Mouse (Mus musculus): ENCODE results near the gene Gal3st2b. TPM values are rescaled to one million over a fixed set of nuclear protein-coding genes. Genes with fewer than 3 reads are reported as not detected.
"Not testable (repeated sequence)": the region's sequence is repeated elsewhere in the genome, so short reads cannot be mapped to it uniquely, and the experiment has no call there.

Gal3st2b gene
- polyA plus RNA-seq (2011; ENCODE audit: insufficient read depth, insufficient read length, low read depth, missing spikeins): 0.31 TPM in 1 of 2 replicates, not detected in the other

DNA sequence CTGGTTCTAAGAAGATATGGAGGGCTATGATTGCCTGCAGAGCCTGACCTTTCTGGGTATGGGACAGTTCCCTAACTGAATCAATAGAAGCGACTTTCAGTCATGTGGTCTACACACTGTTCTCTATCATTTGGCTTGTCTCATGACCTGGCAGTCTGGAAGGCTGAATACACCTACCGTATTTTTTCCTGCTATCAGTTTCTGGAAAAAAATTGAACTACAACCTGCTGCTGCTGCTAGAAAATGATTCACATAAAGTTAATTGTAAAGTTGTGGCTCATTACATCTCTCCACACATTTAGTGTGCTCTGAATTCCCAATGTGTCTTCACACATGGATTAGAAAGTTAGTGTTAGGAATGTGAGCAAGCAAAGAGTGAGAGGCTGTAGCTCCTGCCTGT is at the start of gene Gal3st2b:
Gene Gal3st2b (plus strand): TSS at position 301 of the 400 bp plus-strand sequence.
- H3K9ac ChIP-seq (ENCODE audit: low read depth, poor library complexity, severe bottlenecking); H3K9me3 ChIP-seq (replicated peaks; ENCODE audit: control insufficient read depth, insufficient read depth, low read length, poor library complexity, severe bottlenecking); H3K27ac ChIP-seq (ENCODE audit: insufficient read depth, low read length); H3K36me3 ChIP-seq (ENCODE audit: control insufficient read depth, insufficient read depth, low read length, poor library complexity, severe bottlenecking); H3K27me3 ChIP-seq (ENCODE audit: control insufficient read depth, insufficient read depth, low read length, poor library complexity, severe bottlenecking); H3K4me1 ChIP-seq (ENCODE audit: control insufficient read depth, insufficient read depth, low read length); H3K4me3 ChIP-seq (ENCODE audit: low read depth, low read length): not testable (repeated sequence)

DNA sequence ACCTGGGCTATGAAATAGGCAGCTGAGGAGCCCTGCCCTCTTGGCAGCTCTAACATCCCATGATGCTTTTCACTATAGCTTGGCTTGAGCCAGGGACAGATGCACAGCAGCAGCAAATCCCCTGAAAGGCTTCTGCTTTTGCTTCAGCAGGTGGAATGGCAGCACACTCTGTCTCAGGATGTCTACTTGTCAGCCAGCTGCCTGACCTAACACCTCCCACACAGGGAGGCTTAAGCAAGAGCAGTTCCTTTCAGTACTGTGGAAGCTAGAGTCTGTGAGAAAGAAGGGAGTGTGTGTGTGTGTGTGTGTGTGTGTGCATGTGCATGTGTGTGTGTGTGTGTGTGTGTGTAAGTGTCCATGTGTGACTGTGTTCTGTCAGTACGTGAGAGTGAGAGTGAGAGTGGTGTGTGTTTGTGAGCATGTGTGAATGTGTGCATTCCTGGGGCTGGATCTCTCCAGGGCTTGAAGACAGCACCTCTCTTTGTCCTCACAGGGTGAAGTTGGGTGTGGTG is 46.5 kb upstream of the Gal3st2b start:
- H3K9me3 ChIP-seq (replicated peaks; ENCODE audit: control insufficient read depth, insufficient read depth, low read length, poor library complexity, severe bottlenecking); H3K9ac ChIP-seq (ENCODE audit: low read depth, poor library complexity, severe bottlenecking); H3K27ac ChIP-seq (ENCODE audit: insufficient read depth, low read length); H3K27me3 ChIP-seq (ENCODE audit: control insufficient read depth, insufficient read depth, low read length, poor library complexity, severe bottlenecking); H3K36me3 ChIP-seq (ENCODE audit: control insufficient read depth, insufficient read depth, low read length, poor library complexity, severe bottlenecking); H3K4me1 ChIP-seq (ENCODE audit: control insufficient read depth, insufficient read depth, low read length); H3K4me3 ChIP-seq (ENCODE audit: low read depth, low read length): not testable (repeated sequence)

- H3K36me3 ChIP-seq (ENCODE audit: control insufficient read depth, insufficient read depth, low read length, poor library complexity, severe bottlenecking); H3K27me3 ChIP-seq (ENCODE audit: control insufficient read depth, insufficient read depth, low read length, poor library complexity, severe bottlenecking); H3K4me3 ChIP-seq (ENCODE audit: low read depth, low read length); H3K4me1 ChIP-seq (ENCODE audit: control insufficient read depth, insufficient read depth, low read length); H3K9ac ChIP-seq (ENCODE audit: low read depth, poor library complexity, severe bottlenecking); H3K27ac ChIP-seq (ENCODE audit: insufficient read depth, low read length); H3K9me3 ChIP-seq (replicated peaks; ENCODE audit: control insufficient read depth, insufficient read depth, low read length, poor library complexity, severe bottlenecking): not testable (repeated sequence)
Measured at GRCm38 (mm10) chr1:93874405-93874804, 43.7 kb upstream of the Gal3st2b start.

DNA sequence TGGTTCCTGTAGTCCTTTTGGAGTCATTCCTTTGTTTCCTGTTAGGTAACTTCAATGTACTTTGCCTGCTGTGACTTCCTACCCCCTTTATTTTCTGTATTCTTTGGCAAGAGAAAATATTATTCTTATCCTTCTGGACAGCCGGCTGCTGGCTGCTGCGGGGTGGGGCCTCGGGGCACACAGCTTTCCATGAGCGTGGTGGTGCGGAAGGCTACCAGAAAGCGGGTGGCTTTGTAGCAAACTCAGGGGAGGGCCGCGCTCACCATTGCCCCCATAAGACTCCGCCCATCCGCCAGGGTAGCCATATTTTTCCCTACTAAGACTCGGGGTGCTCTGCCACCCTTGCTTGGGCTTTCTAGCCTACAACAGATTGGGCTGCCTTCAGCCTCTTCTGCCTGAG is 36.3 kb upstream of the Gal3st2b start:
- not testable (repeated sequence) for H3K9ac ChIP-seq (ENCODE audit: low read depth, poor library complexity, severe bottlenecking); H3K27me3 ChIP-seq (ENCODE audit: control insufficient read depth, insufficient read depth, low read length, poor library complexity, severe bottlenecking); H3K36me3 ChIP-seq (ENCODE audit: control insufficient read depth, insufficient read depth, low read length, poor library complexity, severe bottlenecking); H3K4me1 ChIP-seq (ENCODE audit: control insufficient read depth, insufficient read depth, low read length); H3K4me3 ChIP-seq (ENCODE audit: low read depth, low read length); H3K9me3 ChIP-seq (replicated peaks; ENCODE audit: control insufficient read depth, insufficient read depth, low read length, poor library complexity, severe bottlenecking); H3K27ac ChIP-seq (ENCODE audit: insufficient read depth, low read length)

GRCm38 (mm10) chr1:93890936-93891335 is 27.2 kb upstream of the Gal3st2b start:
- TF ChIP-seq CTCF (IDR thresholded peaks at IDR 0.05; ENCODE audit: low read depth, low read length): peak; percentile 22
- not testable (repeated sequence) for H3K27me3 ChIP-seq (ENCODE audit: control insufficient read depth, insufficient read depth, low read length, poor library complexity, severe bottlenecking); H3K27ac ChIP-seq (ENCODE audit: insufficient read depth, low read length); H3K36me3 ChIP-seq (ENCODE audit: control insufficient read depth, insufficient read depth, low read length, poor library complexity, severe bottlenecking); H3K9me3 ChIP-seq (replicated peaks; ENCODE audit: control insufficient read depth, insufficient read depth, low read length, poor library complexity, severe bottlenecking); H3K4me1 ChIP-seq (ENCODE audit: control insufficient read depth, insufficient read depth, low read length); H3K9ac ChIP-seq (ENCODE audit: low read depth, poor library complexity, severe bottlenecking); H3K4me3 ChIP-seq (ENCODE audit: low read depth, low read length)

- not testable (repeated sequence) for H3K4me3 ChIP-seq (ENCODE audit: low read depth, low read length); H3K9me3 ChIP-seq (replicated peaks; ENCODE audit: control insufficient read depth, insufficient read depth, low read length, poor library complexity, severe bottlenecking); H3K36me3 ChIP-seq (ENCODE audit: control insufficient read depth, insufficient read depth, low read length, poor library complexity, severe bottlenecking); H3K4me1 ChIP-seq (ENCODE audit: control insufficient read depth, insufficient read depth, low read length); H3K9ac ChIP-seq (ENCODE audit: low read depth, poor library complexity, severe bottlenecking); H3K27ac ChIP-seq (ENCODE audit: insufficient read depth, low read length); H3K27me3 ChIP-seq (ENCODE audit: control insufficient read depth, insufficient read depth, low read length, poor library complexity, severe bottlenecking)
Measured at GRCm38 (mm10) chr1:93897395-93897794, 20.7 kb upstream of the Gal3st2b start.

DNA sequence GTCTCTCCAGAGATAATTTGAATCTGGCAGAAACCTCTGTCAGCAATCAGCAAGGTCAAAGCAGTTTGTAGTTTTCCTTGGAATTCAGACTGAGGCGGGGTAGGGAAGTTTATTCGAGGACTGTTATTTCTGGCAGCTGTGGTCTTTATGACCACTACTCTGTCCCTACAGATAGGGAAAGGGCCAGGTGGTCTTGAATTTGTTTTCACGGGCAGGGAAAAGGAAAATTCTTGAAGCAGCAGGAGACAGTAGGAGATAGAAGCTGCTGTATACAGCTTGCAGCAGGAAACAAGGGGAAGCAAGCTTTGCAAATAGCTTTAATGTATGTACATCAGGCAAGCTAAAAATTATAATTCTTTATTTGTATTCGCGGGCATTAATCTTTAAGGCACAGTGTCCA is 16.8 kb upstream of the Gal3st2b start:
- H3K4me3 ChIP-seq (ENCODE audit: low read depth, low read length); H3K36me3 ChIP-seq (ENCODE audit: control insufficient read depth, insufficient read depth, low read length, poor library complexity, severe bottlenecking); H3K4me1 ChIP-seq (ENCODE audit: control insufficient read depth, insufficient read depth, low read length); H3K9ac ChIP-seq (ENCODE audit: low read depth, poor library complexity, severe bottlenecking); H3K9me3 ChIP-seq (replicated peaks; ENCODE audit: control insufficient read depth, insufficient read depth, low read length, poor library complexity, severe bottlenecking); H3K27me3 ChIP-seq (ENCODE audit: control insufficient read depth, insufficient read depth, low read length, poor library complexity, severe bottlenecking); H3K27ac ChIP-seq (ENCODE audit: insufficient read depth, low read length): not testable (repeated sequence)

- H3K4me1 ChIP-seq (ENCODE audit: control insufficient read depth, insufficient read depth, low read length); H3K9ac ChIP-seq (ENCODE audit: low read depth, poor library complexity, severe bottlenecking); H3K36me3 ChIP-seq (ENCODE audit: control insufficient read depth, insufficient read depth, low read length, poor library complexity, severe bottlenecking); H3K4me3 ChIP-seq (ENCODE audit: low read depth, low read length); H3K27ac ChIP-seq (ENCODE audit: insufficient read depth, low read length); H3K9me3 ChIP-seq (replicated peaks; ENCODE audit: control insufficient read depth, insufficient read depth, low read length, poor library complexity, severe bottlenecking); H3K27me3 ChIP-seq (ENCODE audit: control insufficient read depth, insufficient read depth, low read length, poor library complexity, severe bottlenecking): not testable (repeated sequence)
Measured at GRCm38 (mm10) chr1:93906690-93907089, 11.4 kb upstream of the Gal3st2b start.

DNA sequence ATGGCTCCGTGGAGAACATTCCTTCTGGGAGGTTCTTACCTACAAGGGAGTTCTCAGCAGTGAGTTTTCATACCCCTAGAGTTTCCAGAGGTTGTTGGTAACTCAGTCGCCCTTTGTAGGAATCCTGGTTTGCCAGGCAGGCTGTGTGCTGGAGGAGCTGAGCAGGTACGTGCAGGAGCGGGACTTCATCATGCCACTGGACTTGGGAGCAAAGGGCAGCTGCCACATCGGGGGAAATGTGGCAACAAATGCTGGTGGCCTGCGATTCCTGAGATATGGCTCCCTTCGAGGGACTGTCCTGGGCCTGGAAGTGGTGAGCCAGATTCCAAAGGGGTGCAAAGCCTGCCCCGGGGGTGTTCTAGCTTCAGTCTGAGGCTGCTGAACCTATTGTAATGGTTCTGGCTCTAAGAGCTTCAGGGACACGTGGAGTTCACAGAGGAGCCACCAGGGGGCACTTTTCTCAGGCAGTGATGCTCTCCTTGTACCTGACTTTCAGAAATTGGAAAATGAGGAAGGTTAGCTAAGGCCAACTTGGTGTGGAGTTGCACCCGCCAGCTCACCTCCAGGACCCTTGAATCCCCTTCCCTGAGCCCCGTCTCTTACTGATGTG is 9.0 kb upstream of the Gal3st2b start:
- not testable (repeated sequence) for H3K4me1 ChIP-seq (ENCODE audit: control insufficient read depth, insufficient read depth, low read length); H3K4me3 ChIP-seq (ENCODE audit: low read depth, low read length); H3K27ac ChIP-seq (ENCODE audit: insufficient read depth, low read length); H3K27me3 ChIP-seq (ENCODE audit: control insufficient read depth, insufficient read depth, low read length, poor library complexity, severe bottlenecking); H3K9ac ChIP-seq (ENCODE audit: low read depth, poor library complexity, severe bottlenecking); H3K9me3 ChIP-seq (replicated peaks; ENCODE audit: control insufficient read depth, insufficient read depth, low read length, poor library complexity, severe bottlenecking); H3K36me3 ChIP-seq (ENCODE audit: control insufficient read depth, insufficient read depth, low read length, poor library complexity, severe bottlenecking)

DNA sequence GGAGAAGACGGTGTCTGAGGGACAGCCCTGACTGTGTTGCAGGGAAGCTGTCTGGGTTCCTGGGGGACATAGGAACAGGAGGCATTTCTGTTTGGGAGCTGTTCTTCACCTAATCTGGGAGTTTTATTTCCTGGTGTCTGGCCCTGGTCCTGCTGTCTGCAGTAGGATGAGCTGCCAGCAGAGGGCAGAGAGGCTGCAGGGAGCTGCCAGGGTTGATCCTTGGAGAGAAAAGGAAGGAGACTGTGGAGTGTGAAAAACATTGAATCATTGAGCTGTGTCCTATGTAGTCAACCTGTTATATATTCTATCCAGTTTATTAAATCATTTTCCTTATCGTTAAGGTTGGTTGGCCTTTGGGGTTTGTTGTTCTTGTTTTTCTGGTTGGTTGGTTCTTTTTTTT is 6.2 kb upstream of the Gal3st2b start:
- not testable (repeated sequence) for H3K27me3 ChIP-seq (ENCODE audit: control insufficient read depth, insufficient read depth, low read length, poor library complexity, severe bottlenecking); H3K9ac ChIP-seq (ENCODE audit: low read depth, poor library complexity, severe bottlenecking); H3K4me3 ChIP-seq (ENCODE audit: low read depth, low read length); H3K4me1 ChIP-seq (ENCODE audit: control insufficient read depth, insufficient read depth, low read length); H3K9me3 ChIP-seq (replicated peaks; ENCODE audit: control insufficient read depth, insufficient read depth, low read length, poor library complexity, severe bottlenecking); H3K36me3 ChIP-seq (ENCODE audit: control insufficient read depth, insufficient read depth, low read length, poor library complexity, severe bottlenecking); H3K27ac ChIP-seq (ENCODE audit: insufficient read depth, low read length)
